Mouse (Mus musculus): ENCODE data around the gene Mettl7a2.
"Not testable (repeated sequence)": the region's sequence is repeated elsewhere in the genome, so short reads cannot be mapped to it uniquely, and the experiment has no call there.

Mettl7a2 gene

DNA sequence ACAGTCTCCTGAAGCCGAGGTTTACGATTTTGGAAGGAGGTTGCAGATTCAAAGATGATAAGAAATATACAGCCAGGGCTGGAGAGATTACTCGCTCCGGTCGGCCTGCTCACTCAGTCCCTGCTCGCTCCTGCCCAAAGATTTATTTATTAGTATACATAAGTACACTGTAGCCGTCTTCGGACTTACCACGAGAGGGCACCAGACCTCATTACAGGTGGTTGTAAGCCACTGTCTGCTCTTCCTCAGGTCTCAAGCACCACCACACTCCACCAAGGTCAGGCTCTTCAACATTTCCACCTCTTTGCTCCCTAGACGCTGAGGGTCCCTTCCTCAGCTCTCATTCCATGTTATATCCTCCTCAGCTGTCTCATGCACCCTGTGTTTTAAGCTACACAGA, 15.2 kb upstream of the Mettl7a2 start:
- DNase-seq (ENCODE audit: low spot score): peak; percentile 64

DNA sequence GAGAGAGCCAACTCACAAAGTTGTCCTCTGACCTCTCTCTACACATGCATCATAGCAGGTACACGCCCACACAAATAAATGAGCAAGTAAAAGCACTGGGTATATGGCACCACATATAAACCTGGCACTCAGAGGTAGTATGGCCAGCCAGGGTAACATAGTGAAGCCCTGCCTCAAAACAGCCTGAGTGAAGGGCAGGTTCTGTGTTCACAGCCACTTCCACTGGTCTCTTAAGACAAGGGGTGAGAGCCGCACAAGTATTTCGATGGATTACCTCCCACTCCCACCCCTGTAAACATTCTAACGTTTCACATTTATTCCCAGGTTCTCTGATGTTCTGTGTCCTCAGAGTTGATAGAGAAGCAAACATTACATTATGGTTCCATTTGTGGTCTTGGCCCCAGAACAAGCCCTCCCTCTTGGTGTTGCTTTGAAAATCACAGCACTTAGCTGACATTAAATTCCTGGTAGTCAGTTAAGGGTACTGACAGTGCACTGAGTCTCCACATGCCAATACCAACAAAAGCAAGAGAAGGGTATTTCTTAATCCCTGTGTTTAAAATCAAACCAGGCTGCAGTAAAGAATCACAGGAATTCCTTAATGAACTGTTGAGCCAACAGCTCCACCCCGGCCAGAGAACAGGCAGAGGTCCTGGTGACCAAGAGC, 11.6 kb upstream of the Mettl7a2 start:
- not testable (repeated sequence) for DNase-seq (ENCODE audit: low spot score)

GRCm38 (mm10) chr15:100345484-100345883, 7.5 kb upstream of the Mettl7a2 start:
- DNase-seq (ENCODE audit: low spot score): no peak

GRCm38 (mm10) chr15:100346761-100347160, 6.2 kb upstream of the Mettl7a2 start:
- no peak for DNase-seq (ENCODE audit: low spot score)

GRCm38 (mm10) chr15:100349496-100349895, 3.5 kb upstream of the Mettl7a2 start:
- no peak for DNase-seq (ENCODE audit: low spot score)

GRCm38 (mm10) chr15:100351501-100352060, 1.4 kb upstream of the Mettl7a2 start:
- no peak for DNase-seq (ENCODE audit: low spot score)

DNA sequence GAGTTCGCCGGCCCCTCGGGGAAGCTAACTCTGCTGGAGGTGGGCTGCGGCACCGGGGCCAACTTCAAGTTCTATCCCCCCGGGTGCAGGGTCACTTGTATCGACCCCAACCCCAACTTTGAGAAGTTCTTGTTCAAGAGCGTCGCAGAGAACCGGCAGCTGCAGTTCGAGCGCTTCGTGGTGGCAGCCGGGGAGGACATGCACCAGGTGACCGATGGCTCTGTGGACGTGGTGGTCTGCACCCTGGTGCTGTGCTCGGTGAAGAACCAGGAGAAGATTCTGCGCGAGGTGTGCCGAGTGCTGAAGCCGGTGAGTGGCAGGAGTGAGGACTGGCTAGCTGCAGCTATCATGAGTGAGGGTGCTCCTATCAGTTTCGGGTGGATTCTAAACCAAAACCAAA, 399 bp downstream of the Mettl7a2 start:
- not testable (repeated sequence) for DNase-seq (ENCODE audit: low spot score)

- no peak for DNase-seq (ENCODE audit: low spot score)
Observed at GRCm38 (mm10) chr15:100355876-100356275, 2.9 kb downstream of the Mettl7a2 start.

DNA sequence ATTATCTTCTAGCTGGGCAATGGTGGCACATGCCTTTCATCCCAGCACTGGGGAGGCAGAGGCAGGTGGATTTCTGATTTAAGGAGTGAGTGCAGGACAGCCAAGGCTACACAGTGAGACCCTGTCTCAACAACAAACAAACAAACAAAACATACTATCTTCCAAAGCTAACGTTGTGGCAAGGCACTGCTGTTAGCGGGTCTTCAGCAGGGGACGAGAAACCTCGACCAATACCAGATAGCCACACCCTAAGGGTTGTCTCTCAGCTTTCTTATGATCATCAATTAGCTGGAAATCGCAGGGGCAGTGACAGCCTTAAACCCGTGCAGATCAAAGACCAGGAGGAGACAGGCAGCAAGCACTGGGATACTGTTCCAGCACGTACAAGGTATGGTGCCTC, 11.2 kb downstream of the Mettl7a2 start, which contains the start of gene Higd1c:
TSS of gene Higd1c (plus strand) at position 301 of the 400 bp plus-strand sequence.
- DNase-seq (ENCODE audit: low spot score): no peak

DNA sequence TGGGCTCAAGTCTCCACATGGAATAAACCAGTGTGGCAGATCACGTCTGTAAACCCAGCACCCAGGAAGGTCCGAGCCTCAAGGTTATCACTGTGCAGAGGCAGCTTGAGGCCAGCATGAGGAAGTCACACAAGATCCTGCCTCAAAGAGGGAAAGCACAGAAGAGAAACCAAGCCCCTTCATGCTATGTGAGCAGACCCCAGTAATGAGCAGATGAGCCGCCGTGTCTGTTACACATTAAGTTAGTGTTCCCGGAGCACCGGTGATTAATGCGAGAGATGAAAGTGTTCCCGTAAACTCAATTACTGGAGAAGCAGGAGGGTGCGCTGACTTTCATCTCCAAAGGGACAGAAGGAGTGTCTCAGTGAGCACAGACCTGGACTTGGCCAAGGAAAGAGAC, 13.0 kb downstream of the Mettl7a2 start:
- DNase-seq (ENCODE audit: low spot score): not testable (repeated sequence)

- DNase-seq (ENCODE audit: low spot score): no peak
Observed at GRCm38 (mm10) chr15:100367119-100367518, 14.1 kb downstream of the Mettl7a2 start.

GRCm38 (mm10) chr15:100375066-100375465, 22.1 kb downstream of the Mettl7a2 start:
- peak; percentile 82 for DNase-seq (ENCODE audit: low spot score)

- peak; percentile 37 for DNase-seq (ENCODE audit: low spot score)
Observed at GRCm38 (mm10) chr15:100377847-100378505, 25.0 kb downstream of the Mettl7a2 start.

GRCm38 (mm10) chr15:100379658-100380057, 26.7 kb downstream of the Mettl7a2 start:
- DNase-seq (ENCODE audit: low spot score): no peak

DNA sequence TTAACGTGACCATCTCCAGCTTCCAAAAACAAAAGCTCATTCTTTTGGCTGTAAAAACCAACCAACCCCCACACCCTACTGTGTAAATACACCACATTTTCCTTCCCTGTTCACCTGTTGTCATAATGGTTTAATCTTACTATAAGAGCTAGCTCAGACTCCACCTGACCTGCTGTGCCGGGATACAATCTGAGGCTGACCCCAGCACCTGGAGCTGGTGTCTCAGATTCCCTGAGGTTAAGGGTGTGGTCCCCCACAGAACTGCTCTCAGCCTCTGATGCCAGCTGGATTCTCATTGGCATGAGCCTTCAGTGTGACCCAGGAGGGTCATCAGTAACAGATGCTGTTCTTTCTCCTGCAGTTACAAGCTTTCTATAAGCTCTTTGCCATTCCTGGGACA, 27.1 kb downstream of the Mettl7a2 start:
- DNase-seq (ENCODE audit: low spot score): no peak

- DNase-seq (ENCODE audit: low spot score): no peak
Observed at GRCm38 (mm10) chr15:100385705-100386104, 32.7 kb downstream of the Mettl7a2 start.

DNA sequence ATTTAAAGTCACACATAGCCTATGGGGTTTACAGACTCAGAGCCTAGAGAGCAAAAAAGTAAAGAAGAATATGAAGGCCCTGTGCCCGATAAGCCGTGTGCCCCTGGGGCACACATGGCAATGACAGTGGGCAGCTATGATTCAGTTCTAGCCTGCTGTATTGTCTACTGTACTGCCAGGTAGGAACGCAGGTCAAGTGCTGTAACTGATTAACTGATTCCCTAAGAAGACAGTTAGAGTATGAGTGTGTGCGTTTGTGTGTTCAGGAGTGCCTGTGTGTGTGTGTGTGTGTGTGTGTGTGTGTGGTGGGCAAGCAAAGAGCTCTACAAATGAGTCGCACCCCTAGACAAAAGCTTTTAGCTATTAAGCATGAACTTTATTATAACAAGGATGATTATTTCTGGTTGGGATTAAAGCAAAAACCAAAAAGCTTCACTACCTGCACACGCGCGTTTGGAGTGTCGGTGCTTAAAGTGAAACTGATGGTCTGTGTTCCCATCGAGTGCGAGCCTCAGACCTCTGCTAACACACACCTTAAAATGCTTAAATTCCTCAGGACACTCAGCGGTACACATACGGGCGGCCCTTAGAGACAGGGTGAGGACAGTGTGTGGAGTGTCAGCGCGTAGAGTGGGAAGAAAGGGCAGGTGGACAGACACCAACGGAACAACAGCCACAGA, 34.7 kb downstream of the Mettl7a2 start:
- DNase-seq (ENCODE audit: low spot score): no peak

DNA sequence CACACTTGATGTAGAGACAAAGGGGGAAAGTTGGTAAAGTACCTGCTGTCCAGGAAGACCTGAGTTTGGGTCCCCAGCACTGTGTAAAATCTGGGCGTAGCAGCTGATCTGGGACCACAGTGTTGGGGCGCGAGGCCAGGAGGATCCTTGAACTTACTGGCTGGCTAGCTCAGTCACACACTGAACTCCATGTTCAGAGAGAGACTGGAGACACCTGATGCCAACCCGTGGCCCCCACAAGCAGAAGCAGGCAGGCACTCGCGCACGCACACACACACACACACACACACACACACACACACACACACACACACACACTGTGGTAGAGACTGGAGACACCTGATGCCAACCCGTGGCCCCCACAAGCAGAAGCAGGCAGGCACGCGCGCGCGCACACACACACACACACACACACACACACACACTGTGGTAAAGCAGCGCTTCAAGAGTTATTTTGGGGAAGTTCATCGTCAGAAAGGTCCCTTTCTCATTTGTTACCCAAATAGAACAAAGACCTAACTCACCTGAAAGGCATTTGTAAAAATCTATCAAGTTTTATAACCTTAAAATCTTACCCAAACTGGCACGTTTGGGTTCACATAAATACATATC, 35.3 kb downstream of the Mettl7a2 start:
- no peak for DNase-seq (ENCODE audit: low spot score)

GRCm38 (mm10) chr15:100388886-100389285, 35.9 kb downstream of the Mettl7a2 start:
- no peak for DNase-seq (ENCODE audit: low spot score)

- no peak for DNase-seq (ENCODE audit: low spot score)
Observed at GRCm38 (mm10) chr15:100391066-100391465, 38.1 kb downstream of the Mettl7a2 start.

- no peak for DNase-seq (ENCODE audit: low spot score)
Observed at GRCm38 (mm10) chr15:100391599-100391998, 38.6 kb downstream of the Mettl7a2 start.

- no peak for DNase-seq (ENCODE audit: low spot score)
Observed at GRCm38 (mm10) chr15:100393016-100393415, 40.0 kb downstream of the Mettl7a2 start.

Measured in layer of hippocampus, adult 11-12 months (tissue).